Mouse (Mus musculus) ES-E14 (cell line): ENCODE results near the gene Rnf214.

Experiments
- CHD2 ChIP-seq: IDR thresholded peaks from 2 replicates; pipeline ENCODE4 v1.6.1; 2014; ENCODE audit warnings: mild to moderate bottlenecking, low read depth, low read length, inconsistent platforms
- ZC3H11A ChIP-seq: IDR thresholded peaks from 2 replicates; pipeline ENCODE4 v1.6.1; 2012; ENCODE audit warnings: low read depth, mild to moderate bottlenecking, inconsistent platforms, low read length, borderline replicate concordance
- ZNF384 ChIP-seq: IDR thresholded peaks from 2 replicates; pipeline ENCODE4 v1.6.1; 2012; ENCODE audit warnings: low read depth, low read length, inconsistent platforms

- no peak for TF ChIP-seq ZC3H11A
- no peak for TF ChIP-seq CHD2
- TF ChIP-seq ZNF384, result no peak
These were observed 88.2 kb downstream of the Rnf214 start for GRCm38 (mm10) chr9:45818406-45819011.
